Mouse (Mus musculus): ENCODE measurements around the gene Cyp2t4. TPM values are rescaled to one million over a fixed set of nuclear protein-coding genes. Genes with fewer than 3 reads are reported as not detected.

The Cyp2t4 gene
- total RNA-seq, 2 experiments from 2014 or later: not detected

- intact Hi-C loops (cut with DNase I): no loop called here
- no peak for DNase-seq
These were observed 25.9 kb downstream of the Cyp2t4 start for GRCm38 (mm10) chr7:27179217-27179918.

GRCm38 (mm10) chr7:27180036-27180435 lies 26.5 kb downstream of the Cyp2t4 start:
- DNase-seq: peak; percentile 68 to 72
- intact Hi-C loops (cut with DNase I): loop anchor here (2.0 kb wide), 1 partner anchor 15 kb away; the partner anchor contains the start of gene BC024978

- DNase-seq: no peak
- intact Hi-C loops (cut with DNase I): loop anchor here (2.0 kb wide), 1 partner anchor 14 kb away; the partner anchor contains the start of gene BC024978
These were observed 27.6 kb downstream of the Cyp2t4 start, which contains the start of the genes Gm21983 and Mia for GRCm38 (mm10) chr7:27180837-27181695. Gene Gm21983 (minus strand): TSS chr7:27181086. Gene Mia (minus strand): TSS chr7:27181157.

GRCm38 (mm10) chr7:27182498-27182897 lies 29.0 kb downstream of the Cyp2t4 start:
- DNase-seq: no peak
- intact Hi-C loops (cut with DNase I): no loop called here

GRCm38 (mm10) chr7:27184964-27185363 lies 31.4 kb downstream of the Cyp2t4 start:
- DNase-seq: no peak
- intact Hi-C loops (cut with DNase I): no loop called here

GRCm38 (mm10) chr7:27185986-27186385 lies 32.5 kb downstream of the Cyp2t4 start:
- no peak for DNase-seq
- intact Hi-C loops (cut with DNase I): no loop called here

- intact Hi-C loops (cut with DNase I): no loop called here
- no peak for DNase-seq
These were observed 35.9 kb downstream of the Cyp2t4 start for GRCm38 (mm10) chr7:27189271-27189931.

- intact Hi-C loops (cut with DNase I): no loop called here
- DNase-seq: no peak
These were observed 38.9 kb downstream of the Cyp2t4 start for GRCm38 (mm10) chr7:27192434-27192833.

- DNase-seq: no peak
- intact Hi-C loops (cut with DNase I): loop anchor here (2.0 kb wide), 1 partner anchor 13 kb away; the partner anchor contains the start of genes Gm21983 and Mia
These were observed 40.2 kb downstream of the Cyp2t4 start for GRCm38 (mm10) chr7:27193731-27194130.

- peak; percentile 98 for DNase-seq
- intact Hi-C loops (cut with DNase I): loop anchor here (2.0 kb wide), 1 partner anchor 15 kb away; the partner anchor contains the start of genes Gm21983 and Mia
These were observed 42.4 kb downstream of the Cyp2t4 start, which contains the start of the genes BC024978 and Snrpa for GRCm38 (mm10) chr7:27195681-27196611. Gene BC024978 (plus strand): TSS chr7:27195781. Gene Snrpa (minus strand): TSS chr7:27196271.

- intact Hi-C loops (cut with DNase I): no loop called here
- no peak for DNase-seq
These were observed 43.6 kb downstream of the Cyp2t4 start for GRCm38 (mm10) chr7:27197136-27197535.

- intact Hi-C loops (cut with DNase I): no loop called here
- DNase-seq: peak; percentile 15 to 16
These were observed 44.1 kb downstream of the Cyp2t4 start for GRCm38 (mm10) chr7:27197634-27198033.

- intact Hi-C loops (cut with DNase I): no loop called here
These were observed 44.8 kb downstream of the Cyp2t4 start for GRCm38 (mm10) chr7:27198355-27198754.

GRCm38 (mm10) chr7:27198779-27199178 lies 45.3 kb downstream of the Cyp2t4 start:
- intact Hi-C loops (cut with DNase I): no loop called here
- DNase-seq: no peak

More at GRCm38 (mm10) chr7:27198355-27198754, 44.8 kb downstream of the Cyp2t4 start:
- DNase-seq: no peak

GRCm38 (mm10) chr7:27203730-27204449 lies 50.4 kb downstream of the Cyp2t4 start:
- intact Hi-C loops (cut with DNase I): no loop called here
- no peak for DNase-seq
